Mouse (Mus musculus): ENCODE data around the gene Lax1.

Gene Lax1

GRCm38 (mm10) chr1:133689897-133690296 lies at the start of gene Lax1:
Gene Lax1, minus strand, starts transcription at chr1:133690108.
- no peak for DNase-seq

- DNase-seq = peak; percentile 15
Measured at GRCm38 (mm10) chr1:133736664-133737063, 46.8 kb upstream of the Lax1 start.

GRCm38 (mm10) chr1:133735995-133736652 lies 46.2 kb upstream of the Lax1 start:
- peak; percentile 77 for DNase-seq

- no peak for DNase-seq
Measured at GRCm38 (mm10) chr1:133732814-133733213, 42.9 kb upstream of the Lax1 start.

- DNase-seq = no peak
Measured at GRCm38 (mm10) chr1:133728339-133728738, 38.4 kb upstream of the Lax1 start.

- DNase-seq = no peak
Measured at GRCm38 (mm10) chr1:133720342-133720741, 30.4 kb upstream of the Lax1 start.

GRCm38 (mm10) chr1:133718786-133719185 lies 28.9 kb upstream of the Lax1 start:
- no peak for DNase-seq

- no peak for DNase-seq
Measured at GRCm38 (mm10) chr1:133718296-133718695, 28.4 kb upstream of the Lax1 start.

- DNase-seq = no peak
Measured at GRCm38 (mm10) chr1:133716464-133716863, 26.6 kb upstream of the Lax1 start.

- DNase-seq = no peak
Measured at GRCm38 (mm10) chr1:133715191-133715590, 25.3 kb upstream of the Lax1 start.

GRCm38 (mm10) chr1:133713009-133713370 lies 23.1 kb upstream of the Lax1 start:
- DNase-seq = no peak

GRCm38 (mm10) chr1:133712288-133713008 lies 22.5 kb upstream of the Lax1 start:
- peak; percentile 47 for DNase-seq

- DNase-seq = no peak
Measured at GRCm38 (mm10) chr1:133711376-133711775, 21.5 kb upstream of the Lax1 start.

GRCm38 (mm10) chr1:133710895-133711294 lies 21.0 kb upstream of the Lax1 start:
- no peak for DNase-seq

GRCm38 (mm10) chr1:133709292-133709691 lies 19.4 kb upstream of the Lax1 start:
- no peak for DNase-seq

- DNase-seq = peak; percentile 22
Measured at GRCm38 (mm10) chr1:133701824-133702223, 11.9 kb upstream of the Lax1 start.

- no peak for DNase-seq
Measured at GRCm38 (mm10) chr1:133697935-133698620, 8.2 kb upstream of the Lax1 start.

GRCm38 (mm10) chr1:133695901-133696300 lies 6.0 kb upstream of the Lax1 start:
- no peak for DNase-seq

GRCm38 (mm10) chr1:133694876-133695275 lies 5.0 kb upstream of the Lax1 start:
- DNase-seq = no peak

- DNase-seq = no peak
Measured at GRCm38 (mm10) chr1:133694301-133694700, 4.4 kb upstream of the Lax1 start.

GRCm38 (mm10) chr1:133693536-133694114 lies 3.7 kb upstream of the Lax1 start:
- no peak for DNase-seq

GRCm38 (mm10) chr1:133692195-133692594 lies 2.3 kb upstream of the Lax1 start:
- DNase-seq = no peak

- no peak for DNase-seq
Measured at GRCm38 (mm10) chr1:133691046-133691445, 1.1 kb upstream of the Lax1 start.

GRCm38 (mm10) chr1:133688301-133688700 lies 1.6 kb downstream of the Lax1 start:
- no peak for DNase-seq

All from right cerebral cortex, adult 18-20 months (tissue).